Mouse (Mus musculus) hindbrain, embryonic 13.5 days (tissue): Measurements from ENCODE around the gene Lhx4. TPM values are rescaled to one million over a fixed set of nuclear protein-coding genes. Genes with fewer than 3 reads are reported as not detected.

Source experiments
- ATAC-seq: fragments of 200-750 bp; cut with Nextera tagmentation; 2 replicates; pipeline ENCODE4 v1.8.0; 2017; ENCODE audit warnings: moderate TSS enrichment; ENCODE audit not compliant: low FRiP score
- H3K27ac ChIP-seq: fragments of 300-500 bp; sonication (generic); 2 replicates; pipeline ENCODE4 v1.5.1; 2015; ENCODE audit warnings: inconsistent platforms, mild to moderate bottlenecking, moderate library complexity
- H3K27me3 ChIP-seq: fragments of 300-500 bp; sonication (generic); 2 replicates; pipeline ENCODE4 v1.6.1; 2015; ENCODE audit warnings: mild to moderate bottlenecking, inconsistent platforms
- H3K36me3 ChIP-seq: fragments of 300-500 bp; sonication (generic); 2 replicates; pipeline ENCODE4 v1.6.1; 2015; ENCODE audit warnings: mild to moderate bottlenecking, inconsistent platforms
- H3K4me1 ChIP-seq: fragments of 300-500 bp; sonication (generic); replicated peaks from 2 replicates; pipeline ENCODE4 v1.6.1; 2015; ENCODE audit warnings: inconsistent platforms
- H3K4me2 ChIP-seq: fragments of 300-500 bp; sonication (generic); 2 replicates; pipeline ENCODE4 v1.6.1; 2015; ENCODE audit warnings: inconsistent platforms, mild to moderate bottlenecking, moderate library complexity
- H3K4me3 ChIP-seq: fragments of 300-500 bp; sonication (generic); 2 replicates; pipeline ENCODE4 v1.5.1; 2015; ENCODE audit warnings: mild to moderate bottlenecking, inconsistent platforms
- H3K9ac ChIP-seq: fragments of 300-500 bp; sonication (generic); 2 replicates; pipeline ENCODE4 v1.6.1; 2015; ENCODE audit warnings: mild to moderate bottlenecking, inconsistent platforms
- H3K9me3 ChIP-seq: fragments of 300-500 bp; sonication (generic); 2 replicates; pipeline ENCODE4 v1.6.1; 2016; ENCODE audit warnings: inconsistent platforms
- WGBS: fragments of 180-500 bp; shearing (Covaris S2); methylation state at CpG from one replicate; pipeline ENCODE4 v1.1.7; 2015; 5-methylcytosine and 5-hydroxymethylcytosine counted together
- polyA plus RNA-seq: library from polyadenylated mRNA; unstranded; fragments of >200 nt; fragmentation: Nextera tagmentation; extraction: Ambion mirVana; gene quantifications from 2 replicates; pipeline ENCODE4 v1.2.1, GENCODE M21; 2015

Gene Lhx4
- 6.4 and 9.3 TPM in 2 replicates for polyA plus RNA-seq

GRCm38 (mm10) chr1:155751484-155752255 is at the start of gene Lhx4:
TSS of gene Lhx4 (minus strand) at chr1:155751684.
- Histone ChIP-seq H3K27me3 (peaks cover 85% of the 10 kb centered on the region), H3K4me3 (no peak within 1 kb of the TSS), H3K36me3 (no peaks in the 10 kb centered on the region), H3K4me2 (no peak within 1 kb of the TSS), H3K4me1 (peaks cover 16% of the 10 kb centered on the region), H3K9me3 (no peaks in the 10 kb centered on the region), H3K9ac (no peak within 1 kb of the TSS), H3K27ac (no peak within 1 kb of the TSS)
- WGBS: 60% methylated on average over 6 of the region's 6 CpGs
- no peak for ATAC-seq

GRCm38 (mm10) chr1:155798000-155798399 is 46.5 kb upstream of the Lhx4 start:
- Histone ChIP-seq H3K27me3 (no peaks in the 10 kb centered on the region), H3K9ac (no peak overlapping the region), H3K4me2 (no peak overlapping the region), H3K27ac (no peak overlapping the region), H3K4me3 (no peak overlapping the region), H3K9me3 (no peaks in the 10 kb centered on the region), H3K36me3 (peaks cover 49% of the 10 kb centered on the region), H3K4me1 (peaks cover 4% of the 10 kb centered on the region; the same call in 1 of the 2 replicates)
- ATAC-seq: no peak
- WGBS: 97% methylated on average over 4 of the region's 4 CpGs

DNA sequence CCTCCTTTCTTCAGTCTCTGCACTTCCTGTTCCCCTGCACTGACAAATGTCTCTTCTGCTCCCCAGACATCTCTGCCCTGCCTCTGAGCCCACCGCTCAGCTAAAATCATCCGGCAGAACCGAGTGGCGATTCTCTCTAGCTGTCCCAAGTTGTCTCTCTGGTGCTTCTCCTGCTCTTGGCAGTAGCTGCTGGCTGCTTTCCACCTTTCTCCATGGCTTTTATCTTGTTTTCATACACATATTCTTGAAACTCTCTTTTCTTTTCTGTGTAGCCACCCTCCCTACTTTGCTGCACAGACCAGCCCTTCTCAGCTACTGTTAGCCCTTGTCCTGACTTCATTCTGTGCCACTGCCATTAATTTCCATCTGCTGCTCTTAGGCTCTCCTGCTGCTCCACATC is 45.9 kb upstream of the Lhx4 start:
- H3K4me2 ChIP-seq: no peak overlapping the region
- 0 out of 2 replicates have a peak overlapping the region, but pooled peaks have one; percentile 58 for H3K27ac ChIP-seq
- 83% methylated on average over 4 of the region's 4 CpGs for WGBS
- no peak for ATAC-seq
- H3K4me3 ChIP-seq: no peak overlapping the region
- no peaks in the 10 kb centered on the region for H3K9me3 ChIP-seq
- H3K9ac ChIP-seq: no peak overlapping the region
- H3K4me1 ChIP-seq: peaks cover 4% of the 10 kb centered on the region; the same call in 1 of the 2 replicates
- no peaks in the 10 kb centered on the region for H3K27me3 ChIP-seq
- peaks cover 46% of the 10 kb centered on the region for H3K36me3 ChIP-seq

- 78% methylated on average over 11 of the region's 11 CpGs for WGBS
- Histone ChIP-seq H3K36me3 (peaks cover 42% of the 10 kb centered on the region), H3K27me3 (no peaks in the 10 kb centered on the region), H3K4me1 (peaks cover 4% of the 10 kb centered on the region; the same call in 1 of the 2 replicates), H3K27ac (0 out of 2 replicates have a peak overlapping the region, but pooled peaks have one; percentile 58), H3K9ac (no peak overlapping the region), H3K4me2 (no peak overlapping the region), H3K4me3 (no peak overlapping the region), H3K9me3 (no peaks in the 10 kb centered on the region)
- no peak for ATAC-seq
These were observed 45.4 kb upstream of the Lhx4 start for GRCm38 (mm10) chr1:155796757-155797405.

DNA sequence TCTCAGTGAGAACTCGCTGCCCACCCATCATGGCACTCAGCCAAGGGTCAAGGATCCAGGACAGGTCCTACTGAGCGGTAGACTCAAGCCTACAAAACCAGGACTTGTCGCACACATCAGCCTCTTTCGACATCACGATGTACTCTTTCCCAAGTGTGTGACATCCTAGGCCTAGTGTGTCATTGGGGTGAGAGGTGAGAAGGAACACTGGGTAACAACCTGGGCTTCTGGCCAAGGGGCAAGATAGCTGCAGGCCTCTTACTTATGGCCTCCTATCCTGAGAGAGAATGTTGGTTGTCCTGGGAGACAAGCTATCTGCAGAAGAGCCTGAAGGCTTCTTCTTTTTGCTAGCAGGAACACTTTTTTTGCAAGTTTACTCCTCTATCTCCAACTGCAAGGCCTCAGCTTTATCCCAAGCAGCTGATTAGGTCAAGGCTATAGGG is 44.3 kb upstream of the Lhx4 start:
- Histone ChIP-seq H3K9ac (no peak overlapping the region), H3K4me3 (no peak overlapping the region), H3K9me3 (no peaks in the 10 kb centered on the region), H3K27ac (no peak overlapping the region), H3K27me3 (no peaks in the 10 kb centered on the region), H3K4me1 (peaks cover 8% of the 10 kb centered on the region), H3K36me3 (peaks cover 35% of the 10 kb centered on the region), H3K4me2 (no peak overlapping the region)
- no peak for ATAC-seq
- 94% methylated on average over 5 of the region's 5 CpGs for WGBS

GRCm38 (mm10) chr1:155794855-155795254 is 43.4 kb upstream of the Lhx4 start:
- Histone ChIP-seq H3K4me1 (peaks cover 17% of the 10 kb centered on the region), H3K36me3 (peaks cover 35% of the 10 kb centered on the region), H3K4me3 (no peak overlapping the region), H3K9ac (no peak overlapping the region), H3K27me3 (no peaks in the 10 kb centered on the region), H3K27ac (no peak overlapping the region), H3K9me3 (no peaks in the 10 kb centered on the region), H3K4me2 (no peak overlapping the region)
- ATAC-seq: no peak
- 87% methylated on average over 6 of the region's 6 CpGs for WGBS

- no peak overlapping the region for H3K9ac ChIP-seq
- H3K27ac ChIP-seq: no peak overlapping the region
- no peaks in the 10 kb centered on the region for H3K9me3 ChIP-seq
- no peak overlapping the region for H3K4me3 ChIP-seq
- 65% methylated on average over 5 of the region's 5 CpGs for WGBS
- H3K4me1 ChIP-seq: peaks cover 22% of the 10 kb centered on the region
- no peak for ATAC-seq
- H3K4me2 ChIP-seq: no peak overlapping the region
- peaks cover 46% of the 10 kb centered on the region for H3K36me3 ChIP-seq
- peaks cover 3% of the 10 kb centered on the region; the same call in 1 of the 2 replicates for H3K27me3 ChIP-seq
These were observed 40.4 kb upstream of the Lhx4 start for GRCm38 (mm10) chr1:155791919-155792318.

DNA sequence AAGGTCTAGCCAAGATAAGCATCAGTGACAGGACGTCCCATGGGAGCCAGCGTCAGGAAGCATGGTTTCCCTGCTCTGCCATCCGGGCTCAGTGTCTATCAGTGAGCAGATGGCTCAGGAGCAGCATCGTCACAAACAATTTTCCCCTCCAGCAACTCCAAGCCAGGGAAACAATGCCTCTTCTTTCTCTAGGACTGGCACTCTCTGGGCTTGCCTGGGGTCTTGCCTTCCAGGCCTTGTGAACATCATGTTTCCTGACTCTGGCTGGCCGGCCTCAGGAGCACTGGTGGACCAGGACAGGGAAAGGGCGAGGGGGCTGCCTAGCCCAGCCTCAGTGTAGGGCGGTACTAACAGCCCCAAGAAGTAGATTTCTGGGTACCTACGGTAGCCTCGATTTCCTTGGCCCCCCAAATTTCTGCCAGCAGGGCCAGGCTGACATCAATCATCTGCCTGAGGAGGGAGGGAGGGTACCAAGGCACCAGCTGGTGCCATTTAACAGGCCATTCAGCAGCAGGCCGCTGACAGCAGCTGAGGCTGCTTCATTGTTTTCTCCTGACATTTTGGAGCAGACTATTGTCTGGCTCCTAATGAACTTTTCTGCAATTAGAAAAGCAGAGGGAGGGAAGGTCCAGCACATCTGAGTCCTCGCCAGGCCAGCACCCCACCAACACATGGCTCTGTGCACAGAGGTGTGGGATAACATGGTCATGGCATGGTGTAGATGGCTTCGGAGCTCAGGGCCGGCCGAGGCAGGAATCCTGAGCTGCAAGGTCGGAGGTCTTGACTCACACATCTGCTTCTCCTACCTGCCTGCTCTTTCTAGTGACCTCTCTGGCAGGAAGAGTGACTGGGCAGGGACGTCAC is 38.9 kb upstream of the Lhx4 start:
- H3K4me1 ChIP-seq: peaks cover 29% of the 10 kb centered on the region
- no peaks in the 10 kb centered on the region for H3K9me3 ChIP-seq
- peaks cover 9% of the 10 kb centered on the region for H3K27me3 ChIP-seq
- peak overlapping the region; percentile 88 for H3K27ac ChIP-seq
- 25% methylated on average over 16 of the region's 16 CpGs for WGBS
- ATAC-seq: peak; percentile 89
- H3K36me3 ChIP-seq: peaks cover 42% of the 10 kb centered on the region
- peak overlapping the region; percentile 53; the same call in 1 of the 2 replicates for H3K9ac ChIP-seq
- H3K4me3 ChIP-seq: no peak overlapping the region
- no peak overlapping the region for H3K4me2 ChIP-seq

DNA sequence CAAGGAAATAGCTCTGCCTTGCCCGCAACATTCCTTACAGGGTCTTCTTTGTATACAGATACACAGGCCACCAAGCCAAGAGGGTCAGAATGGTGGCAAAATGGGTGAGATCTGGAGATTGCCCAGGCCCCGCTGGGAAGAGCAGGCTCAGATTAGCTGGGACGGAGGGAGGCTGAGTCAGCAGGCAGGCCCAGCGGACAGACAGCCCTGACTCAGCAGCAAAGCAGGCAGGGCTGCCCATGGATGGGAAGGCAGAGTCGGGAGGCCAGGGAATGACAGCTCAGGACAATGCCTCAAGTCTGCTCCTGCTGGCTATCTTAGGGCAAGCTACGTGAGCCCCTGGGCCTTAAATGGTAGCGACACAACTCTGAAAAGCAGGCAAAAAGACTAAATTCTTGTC is 34.4 kb upstream of the Lhx4 start:
- no peak for ATAC-seq
- no peak overlapping the region for H3K27ac ChIP-seq
- 47% methylated on average over 7 of the region's 7 CpGs for WGBS
- no peaks in the 10 kb centered on the region for H3K9me3 ChIP-seq
- peaks cover 46% of the 10 kb centered on the region for H3K27me3 ChIP-seq
- peaks cover 38% of the 10 kb centered on the region for H3K36me3 ChIP-seq
- H3K4me3 ChIP-seq: no peak overlapping the region
- H3K4me1 ChIP-seq: peaks cover 39% of the 10 kb centered on the region
- H3K9ac ChIP-seq: peak overlapping the region; percentile 35; the same call in 1 of the 2 replicates
- no peak overlapping the region for H3K4me2 ChIP-seq

DNA sequence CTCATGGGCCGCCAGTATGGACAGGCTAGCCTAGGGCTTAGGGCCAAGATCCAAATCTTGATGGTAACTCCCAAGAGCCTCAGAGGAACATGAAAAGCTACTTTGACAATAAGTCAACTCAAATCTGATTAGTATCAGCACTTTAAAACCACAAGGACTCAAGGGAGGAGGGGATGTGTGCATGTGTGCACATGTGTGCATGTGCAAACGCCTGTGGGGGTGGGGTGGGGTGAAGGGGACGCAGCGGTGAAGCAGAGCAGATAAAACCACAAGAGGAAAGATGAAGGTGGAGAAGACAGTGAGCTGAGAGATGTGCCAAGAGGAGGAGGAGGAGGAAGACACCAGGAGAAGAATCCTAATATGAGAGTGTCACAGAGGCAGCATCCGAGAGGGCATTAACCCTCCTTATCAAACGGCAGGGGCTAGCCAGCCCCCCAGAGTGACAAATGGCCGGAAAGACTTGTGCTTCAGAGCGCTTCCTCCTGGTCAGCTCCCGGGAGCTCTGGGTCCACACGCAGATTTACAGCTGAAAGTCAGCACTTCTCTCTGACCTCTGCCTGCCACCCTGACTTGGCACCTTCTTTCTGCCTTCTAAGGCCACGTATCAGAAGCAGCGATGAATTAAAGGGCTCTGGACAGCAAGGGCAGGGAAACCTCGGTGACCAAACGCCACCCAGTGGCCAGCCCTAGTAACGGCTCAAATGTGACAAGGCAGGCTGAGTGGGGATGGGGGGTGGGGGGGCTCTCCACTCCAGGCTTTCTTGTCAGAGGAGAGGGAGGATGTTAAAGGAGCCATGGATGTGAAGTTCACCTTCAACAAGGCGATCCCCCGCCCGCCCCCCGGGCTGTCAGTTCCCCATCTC is 33.1 kb upstream of the Lhx4 start:
- 0 out of 2 replicates have a peak, but pooled peaks have one; percentile 10 for ATAC-seq

GRCm38 (mm10) chr1:155782382-155782781 is 30.9 kb upstream of the Lhx4 start:
- ATAC-seq: no peak
- no peak overlapping the region for H3K27ac ChIP-seq
- no peaks in the 10 kb centered on the region for H3K9me3 ChIP-seq
- peaks cover 77% of the 10 kb centered on the region for H3K27me3 ChIP-seq
- peaks cover 49% of the 10 kb centered on the region for H3K36me3 ChIP-seq
- H3K4me3 ChIP-seq: no peak overlapping the region
- H3K4me1 ChIP-seq: peaks cover 30% of the 10 kb centered on the region
- no peak overlapping the region for H3K9ac ChIP-seq
- no peak overlapping the region for H3K4me2 ChIP-seq
- 74% methylated on average over 5 of the region's 5 CpGs for WGBS

More for the DNA sequence above, 33.1 kb upstream of the Lhx4 start:
- peaks cover 26% of the 10 kb centered on the region for H3K4me1 ChIP-seq
- no peak overlapping the region for H3K27ac ChIP-seq
- H3K9me3 ChIP-seq: no peaks in the 10 kb centered on the region
- H3K4me3 ChIP-seq: no peak overlapping the region
- 0 out of 2 replicates have a peak overlapping the region, but pooled peaks have one; percentile 15 for H3K4me2 ChIP-seq
- H3K36me3 ChIP-seq: peaks cover 49% of the 10 kb centered on the region
- H3K27me3 ChIP-seq: peaks cover 57% of the 10 kb centered on the region
- WGBS: 35% methylated on average over 19 of the region's 19 CpGs
- H3K9ac ChIP-seq: peak overlapping the region; percentile 51; the same call in 1 of the 2 replicates
